Mouse (Mus musculus): ENCODE data around the gene Ccz1.

- TF ChIP-seq CTCF (IDR thresholded peaks at IDR 0.05; ENCODE audit: control insufficient read depth, insufficient read depth, low read length) = no peak
- no peak for TF ChIP-seq POLR2A (IDR thresholded peaks at IDR 0.05; ENCODE audit: borderline replicate concordance, control insufficient read depth, low read depth, low read length)
Observed at GRCm38 (mm10) chr5:143957101-143957500, 57.6 kb downstream of the Ccz1 start.
